Mouse (Mus musculus) intestine, embryonic 14.5 days (tissue): ENCODE results near the gene Rab21. TPM values are rescaled to one million over a fixed set of nuclear protein-coding genes. Genes with fewer than 3 reads are reported as not detected.

ENCODE experiments used
- ATAC-seq: fragments of 200-750 bp; cut with Nextera tagmentation; replicated peaks from 2 replicates; pipeline ENCODE4 v1.8.0; 2017; ENCODE audit warnings: low read depth, moderate number of reproducible peaks, moderate TSS enrichment, moderate library complexity; ENCODE audit not compliant: low FRiP score, low TSS enrichment
- DNase-seq: peaks from one replicate; pipeline ENCODE4 v3.0.0-alpha.2; 2018; ENCODE audit warnings: low spot score
- H3K27ac ChIP-seq: fragments of 300-500 bp; sonication (generic); 2 replicates; pipeline ENCODE4 v1.5.1; 2014; ENCODE audit warnings: low read depth, mild to moderate bottlenecking, control low read depth
- H3K27me3 ChIP-seq: fragments of 300-500 bp; sonication (generic); replicated peaks from 2 replicates; pipeline ENCODE4 v1.6.1; 2014; ENCODE audit warnings: low read length, control low read depth; ENCODE audit not compliant: control insufficient read depth, insufficient read depth
- H3K36me3 ChIP-seq: fragments of 300-500 bp; sonication (generic); 2 replicates; pipeline ENCODE4 v1.6.1; 2014; ENCODE audit warnings: low read length, control low read depth; ENCODE audit not compliant: control insufficient read depth, insufficient read depth
- H3K4me1 ChIP-seq: fragments of 300-500 bp; sonication (generic); replicated peaks from 2 replicates; pipeline ENCODE4 v1.6.1; 2014; ENCODE audit warnings: low read length, control low read depth, mixed read lengths; ENCODE audit not compliant: control insufficient read depth, insufficient read depth
- H3K4me2 ChIP-seq: fragments of 300-500 bp; sonication (generic); 2 replicates; pipeline ENCODE4 v1.6.1; 2014; ENCODE audit warnings: low read length
- H3K4me3 ChIP-seq: fragments of 300-500 bp; sonication (generic); 2 replicates; pipeline ENCODE4 v1.5.1; 2014; ENCODE audit warnings: low read depth, low read length, control low read depth, mixed read lengths
- H3K9ac ChIP-seq: fragments of 300-500 bp; sonication (generic); 2 replicates; pipeline ENCODE4 v1.6.1; 2014; ENCODE audit warnings: mild to moderate bottlenecking, low read length
- H3K9me3 ChIP-seq: fragments of 300-500 bp; sonication (generic); 2 replicates; pipeline ENCODE4 v1.6.1; 2016; ENCODE audit warnings: low read length, control low read depth; ENCODE audit not compliant: control insufficient read depth
- WGBS: fragments of 180-500 bp; shearing (Covaris S2); extraction: QIAGEN DNeasy Blood & Tissue Kit; methylation state at CpG from one replicate; pipeline ENCODE4 v1.1.7; 2014; 5-methylcytosine and 5-hydroxymethylcytosine counted together
- polyA plus RNA-seq: library from polyadenylated mRNA; unstranded; fragments of >200 nt; fragmentation: Nextera tagmentation; extraction: Ambion mirVana; gene quantifications from 2 replicates; pipeline ENCODE4 v1.2.1, GENCODE M21; 2014

Gene Rab21
- polyA plus RNA-seq: 6.9 and 7.5 TPM in 2 replicates

- Histone ChIP-seq H3K36me3 (no peaks in the 10 kb centered on the region), H3K27ac (peak within 1 kb of the TSS; percentile 94), H3K9me3 (no peaks in the 10 kb centered on the region), H3K4me2 (peak within 1 kb of the TSS; percentile 68), H3K4me1 (peaks cover 19% of the 10 kb centered on the region), H3K9ac (peak within 1 kb of the TSS; percentile 93), H3K27me3 (no peaks in the 10 kb centered on the region), H3K4me3 (peak within 1 kb of the TSS; percentile 88)
- ATAC-seq (peak; percentile 94), DNase-seq (peak; percentile 100)
- under 1% methylated on average over 46 of the region's 48 CpGs for WGBS
These were observed at the start of gene Rab21 for GRCm38 (mm10) chr10:115315473-115316171. TSS of gene Rab21 (minus strand) at chr10:115315594.

DNA sequence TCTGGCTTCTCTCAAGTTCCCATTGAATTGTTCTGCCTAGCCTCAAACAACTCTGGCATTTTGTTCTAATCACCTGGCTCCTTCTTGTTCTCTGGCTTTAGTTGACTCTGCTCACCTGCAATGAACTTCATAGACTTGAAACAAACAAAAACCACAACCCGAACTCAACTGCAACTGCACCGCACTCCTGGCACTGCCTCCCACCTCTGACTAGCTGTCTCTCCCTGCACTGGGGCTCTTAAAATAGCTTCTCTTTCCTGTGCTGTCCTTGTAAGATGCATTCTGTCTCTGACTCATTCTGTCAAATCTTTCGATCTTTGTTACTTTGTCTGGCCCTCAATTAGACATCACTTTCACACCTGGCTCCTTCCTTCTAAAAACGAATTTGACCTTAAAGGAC lies 47.8 kb upstream of the Rab21 start:
- Histone ChIP-seq H3K27ac (no peak overlapping the region; the same call in 1 of the 2 replicates), H3K27me3 (no peaks in the 10 kb centered on the region), H3K4me3 (peak overlapping the region; percentile 65; the same call in 1 of the 2 replicates), H3K4me1 (peaks cover 12% of the 10 kb centered on the region), H3K9me3 (no peaks in the 10 kb centered on the region), H3K36me3 (no peaks in the 10 kb centered on the region), H3K9ac (peak overlapping the region; percentile 53; the same call in 1 of the 2 replicates), H3K4me2 (peak overlapping the region; percentile 90)
- no peak for ATAC-seq
- WGBS: 83% methylated on average over 4 of the region's 4 CpGs
- no peak for DNase-seq

- peak; percentile 24; the same call in 1 of the 2 replicates for ATAC-seq
- Histone ChIP-seq H3K9ac (peak overlapping the region; percentile 53), H3K27me3 (no peaks in the 10 kb centered on the region), H3K4me1 (peaks cover 12% of the 10 kb centered on the region), H3K27ac (peak overlapping the region; percentile 97), H3K36me3 (no peaks in the 10 kb centered on the region), H3K4me2 (peak overlapping the region; percentile 90), H3K9me3 (no peaks in the 10 kb centered on the region), H3K4me3 (peak overlapping the region; percentile 65)
- no peak for DNase-seq
- 7% methylated on average over 9 of the region's 9 CpGs for WGBS
These were observed 47.2 kb upstream of the Rab21 start for GRCm38 (mm10) chr10:115362623-115362964.

- WGBS: under 1% methylated on average over 48 of the region's 58 CpGs
- ATAC-seq: peak; percentile 100
- peak; percentile 94 for DNase-seq
These were observed 46.6 kb upstream of the Rab21 start, which contains the start of gene Tmem19 for GRCm38 (mm10) chr10:115361840-115362622. TSS of gene Tmem19 (minus strand) at chr10:115362501.

GRCm38 (mm10) chr10:115359066-115359465 lies 43.7 kb upstream of the Rab21 start:
- H3K36me3 ChIP-seq: peaks cover 7% of the 10 kb centered on the region; the same call in 1 of the 2 replicates
- WGBS: 87% methylated on average over 7 of the region's 7 CpGs
- no peak for ATAC-seq
- no peaks in the 10 kb centered on the region for H3K9me3 ChIP-seq
- H3K9ac ChIP-seq: no peak overlapping the region
- no peaks in the 10 kb centered on the region for H3K27me3 ChIP-seq
- H3K27ac ChIP-seq: no peak overlapping the region
- DNase-seq: no peak
- H3K4me1 ChIP-seq: peaks cover 12% of the 10 kb centered on the region
- H3K4me3 ChIP-seq: no peak overlapping the region
- H3K4me2 ChIP-seq: no peak overlapping the region

More at GRCm38 (mm10) chr10:115361840-115362622, 46.6 kb upstream of the Rab21 start, which contains the start of gene Tmem19:
- no peaks in the 10 kb centered on the region for H3K36me3 ChIP-seq
- peak within 1 kb of the TSS; percentile 97 for H3K27ac ChIP-seq
- H3K4me3 ChIP-seq: peak within 1 kb of the TSS; percentile 65
- H3K4me1 ChIP-seq: peaks cover 12% of the 10 kb centered on the region
- no peaks in the 10 kb centered on the region for H3K9me3 ChIP-seq
- no peaks in the 10 kb centered on the region for H3K27me3 ChIP-seq
- peak within 1 kb of the TSS; percentile 90 for H3K4me2 ChIP-seq
- H3K9ac ChIP-seq: peak within 1 kb of the TSS; percentile 53

DNA sequence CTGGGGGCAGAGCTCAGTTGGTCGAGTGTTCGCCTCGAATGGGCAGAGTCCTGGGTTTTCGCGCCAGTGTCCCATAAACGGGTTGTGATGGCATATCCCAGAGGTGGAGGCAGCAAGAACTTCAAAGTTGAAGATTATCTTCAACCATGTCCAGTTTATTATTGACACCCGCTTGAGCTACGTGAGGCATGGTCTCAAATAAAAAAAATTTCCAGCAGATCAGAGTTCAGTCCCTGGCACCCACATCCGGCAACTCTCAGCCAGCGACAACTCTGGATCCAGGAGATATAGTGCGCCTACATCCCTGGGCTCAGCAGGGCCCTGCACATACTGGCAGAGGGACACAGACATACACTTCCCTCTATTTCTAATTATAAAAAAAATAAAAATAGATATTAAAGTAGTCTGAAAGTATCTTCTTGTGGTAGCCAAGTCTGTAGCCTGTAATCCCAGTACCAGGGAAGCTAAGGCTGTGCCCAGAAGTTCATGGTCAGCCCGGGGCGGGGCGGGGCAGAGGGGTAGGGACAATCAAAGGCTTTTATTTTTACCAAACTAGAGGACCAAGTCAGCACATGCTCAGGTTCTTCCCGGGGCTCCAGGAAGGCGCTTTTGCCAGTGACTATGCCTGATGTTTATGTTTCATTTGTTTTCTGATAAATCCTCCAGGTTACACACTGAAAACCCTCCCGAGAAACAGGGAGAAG lies 43.0 kb upstream of the Rab21 start:
- WGBS: 92% methylated on average over 17 of the region's 17 CpGs
- Histone ChIP-seq H3K27ac (no peak overlapping the region), H3K4me1 (peaks cover 12% of the 10 kb centered on the region), H3K9ac (no peak overlapping the region), H3K4me3 (no peak overlapping the region), H3K27me3 (no peaks in the 10 kb centered on the region), H3K4me2 (no peak overlapping the region), H3K9me3 (no peaks in the 10 kb centered on the region), H3K36me3 (peaks cover 7% of the 10 kb centered on the region; the same call in 1 of the 2 replicates)
- ATAC-seq (no peak), DNase-seq (no peak)

DNA sequence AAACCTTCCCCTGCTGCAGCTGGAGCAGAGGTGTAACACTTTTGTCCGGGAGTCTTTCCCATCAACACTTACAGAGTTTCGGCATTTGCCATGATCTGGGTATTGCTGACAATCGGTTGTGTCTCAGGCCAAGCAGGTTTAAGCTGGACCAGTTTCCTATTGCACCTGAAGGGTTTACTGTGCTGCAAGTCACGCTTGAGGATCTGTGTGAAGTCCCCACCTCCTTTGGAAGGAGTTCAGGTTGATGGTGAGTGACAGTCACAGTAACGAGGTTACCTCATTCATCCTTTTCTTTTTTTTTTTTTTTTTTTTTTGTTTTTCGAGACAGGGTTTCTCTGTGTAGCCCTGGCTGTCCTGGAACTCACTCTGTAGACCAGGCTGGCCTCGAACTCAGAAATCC lies 40.7 kb upstream of the Rab21 start:
- H3K27me3 ChIP-seq: no peaks in the 10 kb centered on the region
- no peak overlapping the region for H3K27ac ChIP-seq
- 87% methylated on average over 5 of the region's 7 CpGs for WGBS
- no peak overlapping the region for H3K9ac ChIP-seq
- H3K36me3 ChIP-seq: peaks cover 7% of the 10 kb centered on the region; the same call in 1 of the 2 replicates
- H3K4me3 ChIP-seq: no peak overlapping the region
- no peak overlapping the region for H3K4me2 ChIP-seq
- DNase-seq (no peak), ATAC-seq (no peak)
- no peaks in the 10 kb centered on the region for H3K9me3 ChIP-seq
- peaks cover 2% of the 10 kb centered on the region; the same call in 1 of the 2 replicates for H3K4me1 ChIP-seq

GRCm38 (mm10) chr10:115355016-115355415 lies 39.6 kb upstream of the Rab21 start:
- H3K9me3 ChIP-seq: no peaks in the 10 kb centered on the region
- H3K27me3 ChIP-seq: no peaks in the 10 kb centered on the region
- DNase-seq: no peak
- no peak for ATAC-seq
- WGBS: 91% methylated on average over 6 of the region's 6 CpGs
- no peaks in the 10 kb centered on the region for H3K4me1 ChIP-seq
- no peak overlapping the region for H3K9ac ChIP-seq
- H3K36me3 ChIP-seq: peaks cover 7% of the 10 kb centered on the region; the same call in 1 of the 2 replicates
- no peak overlapping the region for H3K27ac ChIP-seq
- no peak overlapping the region for H3K4me2 ChIP-seq
- H3K4me3 ChIP-seq: no peak overlapping the region
